Mouse (Mus musculus): ENCODE results near the gene Cmtm1. TPM values are rescaled to one million over a fixed set of nuclear protein-coding genes. Genes with fewer than 3 reads are reported as not detected.

The Cmtm1 gene
- not detected in 2 replicates for polyA plus RNA-seq (2021; fragmentation: Nextera tagmentation)
- long read RNA-seq, experiment 1 = 0 reads
- long read RNA-seq, experiment 2 = 0 reads

DNA sequence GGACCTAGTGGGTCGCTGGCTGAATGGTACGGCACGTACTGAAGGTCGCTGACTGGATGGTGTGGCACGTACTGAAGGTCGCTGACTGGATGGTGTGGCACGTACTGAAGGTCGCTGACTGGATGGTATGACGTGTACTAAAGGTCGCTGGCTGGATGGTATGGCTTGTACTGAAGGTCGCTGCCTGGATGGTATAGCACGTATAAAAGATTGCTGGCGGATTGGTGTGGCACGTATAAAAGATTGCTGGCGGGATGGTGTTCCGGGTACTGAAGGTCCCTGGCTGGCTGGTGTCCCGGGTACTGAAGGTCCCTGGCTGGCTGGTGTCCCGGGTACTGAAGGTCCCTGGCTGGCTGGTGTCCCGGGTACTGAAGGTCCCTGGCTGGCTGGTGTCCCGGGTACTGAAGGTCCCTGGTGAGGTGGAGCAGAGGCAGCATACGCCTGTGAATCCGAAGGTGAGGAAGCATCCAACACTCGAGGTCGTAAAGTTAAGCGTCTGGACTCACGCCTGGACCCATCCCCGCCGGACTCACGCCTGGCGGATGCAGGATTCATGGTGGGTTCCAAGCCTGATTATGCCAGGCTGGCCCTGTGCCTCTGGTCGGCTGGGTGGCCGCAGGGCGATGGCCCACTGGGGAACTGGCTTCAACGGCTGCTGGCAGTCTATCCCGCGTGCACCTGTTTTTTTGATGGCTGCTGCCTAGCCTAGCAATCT lies at the start of gene Cmtm1, which contains the start of gene Gm45711:
Gene Cmtm1 (minus strand): TSS at position 705 of the 715 bp plus-strand sequence.
Gene Gm45711 (minus strand): TSS at position 641 of the 715 bp plus-strand sequence.

GRCm38 (mm10) chr8:104339229-104339982 lies 29.5 kb upstream of the Cmtm1 start, which contains the start of gene Cmtm3:
Gene Cmtm3, plus strand, starts transcription at chr8:104339410.

GRCm38 (mm10) chr8:104321930-104322329 lies 12.0 kb upstream of the Cmtm1 start, which contains the start of gene Cmtm2b:
Gene Cmtm2b, plus strand, starts transcription at chr8:104322230.

DNA sequence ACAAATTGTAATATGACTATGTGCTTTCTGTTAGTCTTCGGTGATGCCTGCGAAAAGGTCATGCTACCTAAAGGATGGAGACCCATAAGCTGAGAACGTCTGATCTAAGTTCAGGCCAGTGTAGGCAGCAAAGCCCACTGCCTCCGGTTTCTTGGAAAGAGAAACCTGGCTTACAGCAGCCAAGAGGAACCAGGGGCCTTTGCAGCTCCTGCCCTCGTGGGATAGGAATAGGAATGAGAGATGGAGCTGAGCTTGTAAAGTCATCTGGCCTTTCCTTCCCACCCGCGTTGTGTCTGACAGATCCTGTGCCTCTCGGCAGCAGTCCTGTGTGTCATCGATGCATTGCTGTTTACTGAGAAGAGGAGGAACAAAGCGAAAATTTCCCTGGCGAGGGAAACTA lies 11.3 kb upstream of the Cmtm1 start, which contains the start of gene Gm11020:
Gene Gm11020 (plus strand): TSS at position 301 of the 400 bp plus-strand sequence.

GRCm38 (mm10) chr8:104293081-104293480 lies 16.9 kb downstream of the Cmtm1 start, which contains the start of gene Cmtm2a:
Gene Cmtm2a, minus strand, starts transcription at chr8:104293181.

DNA sequence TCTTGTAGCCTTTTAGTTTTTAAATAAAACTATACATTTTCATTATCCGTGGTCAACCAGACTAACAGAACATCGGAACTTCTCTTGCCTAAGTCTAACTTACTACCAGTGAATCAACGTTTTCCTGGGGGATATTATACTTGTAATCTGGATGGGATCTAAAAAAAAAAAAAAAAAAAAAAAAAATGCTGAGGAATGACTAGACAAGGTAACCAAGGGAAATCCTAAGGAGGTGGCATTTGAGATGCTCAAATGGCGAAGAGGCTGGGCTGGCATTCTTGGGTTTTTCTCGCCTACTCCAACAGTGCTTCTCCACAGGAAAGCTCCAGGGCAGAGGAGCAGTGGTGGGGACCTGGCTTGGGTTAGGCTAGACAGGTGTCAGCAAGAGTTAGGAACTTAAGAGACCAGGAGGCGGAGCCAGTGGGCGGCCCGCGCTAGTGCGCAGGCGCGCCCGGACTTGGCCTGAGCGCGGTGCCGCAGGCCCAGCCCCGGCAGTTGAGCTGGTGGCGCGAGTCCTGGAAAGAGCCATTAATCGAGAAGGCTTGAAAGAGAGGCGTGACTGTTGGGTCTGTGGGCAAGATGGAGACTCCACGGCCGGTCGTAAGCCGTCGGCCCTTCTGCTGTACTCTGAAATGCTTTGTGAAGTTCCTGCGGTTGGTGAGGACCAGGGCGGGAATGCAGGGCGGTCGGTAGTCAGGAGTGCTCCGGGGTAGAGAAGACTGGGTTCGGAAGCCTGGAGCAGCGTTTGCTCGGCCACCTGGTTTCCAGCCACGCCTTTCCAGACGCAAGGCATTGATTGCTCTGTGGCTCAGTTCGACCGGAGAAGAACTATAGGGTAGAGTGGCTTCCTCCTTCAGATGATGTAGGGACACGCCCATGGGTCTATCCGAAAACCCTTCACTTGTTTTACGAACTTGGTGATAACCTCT lies 59.2 kb downstream of the Cmtm1 start, which contains the start of gene Cklf:
Gene Cklf (plus strand): TSS at position 423 of the 929 bp plus-strand sequence.

DNA sequence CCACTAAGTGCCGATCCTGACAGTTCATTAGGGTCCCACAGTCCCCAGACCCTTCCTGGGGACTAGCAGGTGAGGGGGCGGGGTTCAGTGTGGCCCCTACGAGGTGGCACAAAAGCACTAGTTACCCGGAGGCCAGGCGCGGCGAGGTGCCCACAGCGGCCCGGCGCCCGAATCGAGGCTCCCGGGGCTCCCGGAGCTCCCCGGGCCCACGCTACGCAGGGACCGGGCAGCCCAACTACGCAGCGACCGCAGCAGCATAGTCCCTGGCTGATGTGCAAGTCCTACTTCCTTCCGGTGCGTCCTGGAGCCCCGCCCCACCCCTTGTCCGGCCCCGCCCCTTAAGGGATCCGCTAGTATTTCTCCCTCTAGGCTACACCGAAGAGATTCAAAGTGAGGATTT lies 61.7 kb downstream of the Cmtm1 start, which contains the start of gene Tk2:
Gene Tk2 (minus strand): TSS at position 283 of the 400 bp plus-strand sequence.

Other genes with a start within 250 kb of the Cmtm1 start
- 0.97 and 0.99 TPM in 2 replicates for gene Cdh5, start 208.5 kb downstream of the Cmtm1 start, polyA plus RNA-seq (2021; fragmentation: Nextera tagmentation)
- 0.93 and 1.2 TPM in 2 replicates for gene Bean1, start 139.7 kb downstream of the Cmtm1 start, polyA plus RNA-seq (2021; fragmentation: Nextera tagmentation)
- 20.5 and 21.0 TPM in 2 replicates for gene Tk2, start 61.6 kb downstream of the Cmtm1 start, polyA plus RNA-seq (2021; fragmentation: Nextera tagmentation)
- 5.9 and 8.5 TPM in 2 replicates for gene Cklf, start 59.3 kb downstream of the Cmtm1 start, polyA plus RNA-seq (2021; fragmentation: Nextera tagmentation)
- gene Cmtm2a, start 17.0 kb downstream of the Cmtm1 start, polyA plus RNA-seq (2021; fragmentation: Nextera tagmentation) = not detected in 2 replicates
- not detected in 2 replicates for gene Gm45711, start 64 bp downstream of the Cmtm1 start, polyA plus RNA-seq (2021; fragmentation: Nextera tagmentation)
- gene Gm11020, start 11.4 kb upstream of the Cmtm1 start, polyA plus RNA-seq (2021; fragmentation: Nextera tagmentation) = not detected in 2 replicates
- gene Cmtm2b, start 12.1 kb upstream of the Cmtm1 start, polyA plus RNA-seq (2021; fragmentation: Nextera tagmentation) = not detected in 2 replicates
- gene Cmtm3, start 29.3 kb upstream of the Cmtm1 start, polyA plus RNA-seq (2021; fragmentation: Nextera tagmentation) = 12.1 and 16.2 TPM in 2 replicates
- 8.1 and 8.3 TPM in 2 replicates for gene Cmtm4, start 85.7 kb upstream of the Cmtm1 start, polyA plus RNA-seq (2021; fragmentation: Nextera tagmentation)
- 20.1 and 27.9 TPM in 2 replicates for gene Dync1li2, start 132.9 kb upstream of the Cmtm1 start, polyA plus RNA-seq (2021; fragmentation: Nextera tagmentation)
- gene Terb1, start 199.8 kb upstream of the Cmtm1 start, polyA plus RNA-seq (2021; fragmentation: Nextera tagmentation) = 0.13 and 0.15 TPM in 2 replicates
- gene Nae1, start 224.5 kb upstream of the Cmtm1 start, polyA plus RNA-seq (2021; fragmentation: Nextera tagmentation) = 72.0 and 72.3 TPM in 2 replicates
- gene Car7, start 224.5 kb upstream of the Cmtm1 start, polyA plus RNA-seq (2021; fragmentation: Nextera tagmentation) = 22.2 and 25.6 TPM in 2 replicates

All from layer of hippocampus, adult 6 months (tissue).